Mouse (Mus musculus) intestine, postnatal 0 days (tissue): ENCODE data around the gene ccdc198. TPM values are rescaled to one million over a fixed set of nuclear protein-coding genes. Genes with fewer than 3 reads are reported as not detected.
"Not testable (repeated sequence)": the region's sequence is repeated elsewhere in the genome, so short reads cannot be mapped to it uniquely, and the experiment has no call there.

ENCODE experiments used
- ATAC-seq: fragments of 200-750 bp; cut with Nextera tagmentation; 2 replicates; pipeline ENCODE4 v1.8.0; 2017; ENCODE audit warnings: mild to moderate bottlenecking, moderate TSS enrichment, moderate library complexity
- H3K27ac ChIP-seq: fragments of 300-500 bp; sonication (generic); 2 replicates; pipeline ENCODE4 v1.5.1; 2014; ENCODE audit warnings: mild to moderate bottlenecking, low read depth, low read length, moderate library complexity
- H3K27me3 ChIP-seq: fragments of 300-500 bp; sonication (generic); replicated peaks from 2 replicates; pipeline ENCODE4 v1.6.1; 2014; ENCODE audit warnings: low read length, mixed read lengths; ENCODE audit not compliant: control insufficient read depth, insufficient read depth
- H3K36me3 ChIP-seq: fragments of 300-500 bp; sonication (generic); 2 replicates; pipeline ENCODE4 v1.6.1; 2014; ENCODE audit warnings: mild to moderate bottlenecking, moderate library complexity; ENCODE audit not compliant: control insufficient read depth, insufficient read depth
- H3K4me1 ChIP-seq: fragments of 300-500 bp; sonication (generic); replicated peaks from 2 replicates; pipeline ENCODE4 v1.6.1; 2014; ENCODE audit warnings: antibody characterized with exemption, low read length, mixed read lengths; ENCODE audit not compliant: control insufficient read depth, insufficient read depth
- H3K4me2 ChIP-seq: fragments of 300-500 bp; sonication (generic); replicated peaks from 2 replicates; pipeline ENCODE4 v1.6.1; 2014; ENCODE audit warnings: low read depth, mild to moderate bottlenecking, moderate library complexity
- H3K4me3 ChIP-seq: fragments of 300-500 bp; sonication (generic); 2 replicates; pipeline ENCODE4 v1.5.1; 2014; ENCODE audit warnings: low read depth, low read length
- H3K9ac ChIP-seq: fragments of 300-500 bp; sonication (generic); 2 replicates; pipeline ENCODE4 v1.6.1; 2014; ENCODE audit warnings: mild to moderate bottlenecking, low read depth, low read length
- H3K9me3 ChIP-seq: fragments of 300-500 bp; sonication (generic); 2 replicates; pipeline ENCODE4 v1.6.1; 2016; ENCODE audit warnings: mixed run types; ENCODE audit not compliant: control insufficient read depth
- CTCF ChIP-seq: sonication (generic); IDR thresholded peaks from 2 replicates; pipeline ENCODE4 v1.5.1; 2016; ENCODE audit warnings: low read depth, mild to moderate bottlenecking, control low read depth, antibody characterized with exemption, moderate library complexity
- WGBS: fragments of 180-500 bp; shearing (Covaris S2); extraction: QIAGEN DNeasy Blood & Tissue Kit; methylation state at CpG from one replicate; pipeline ENCODE4 v1.1.7; 2014; 5-methylcytosine and 5-hydroxymethylcytosine counted together
- polyA plus RNA-seq: library from polyadenylated mRNA; unstranded; fragments of >200 nt; fragmentation: Nextera tagmentation; extraction: Ambion mirVana; gene quantifications from 2 replicates; pipeline ENCODE4 v1.2.1, GENCODE M21; 2015

ccdc198 gene
- 135 and 146 TPM in 2 replicates for polyA plus RNA-seq

GRCm38 (mm10) chr14:49245126-49245714 lies at the start of gene ccdc198:
Gene ccdc198, minus strand, starts transcription at chr14:49245474.
- no peak for TF ChIP-seq CTCF
- 0 out of 2 replicates have a peak, but pooled peaks cover 4% of the 10 kb centered on the region for H3K4me1 ChIP-seq
- no peak within 1 kb of the TSS for H3K27ac ChIP-seq
- ATAC-seq = peak; percentile 54; the same call in 1 of the 2 replicates
- H3K4me2 ChIP-seq = peak within 1 kb of the TSS; percentile 49
- peak within 1 kb of the TSS; percentile 22; the same call in 1 of the 2 replicates for H3K4me3 ChIP-seq
- H3K9me3 ChIP-seq = no peaks in the 10 kb centered on the region
- 35% methylated on average over 5 of the region's 5 CpGs for WGBS
- H3K9ac ChIP-seq = no peak within 1 kb of the TSS
- H3K27me3 ChIP-seq = no peaks in the 10 kb centered on the region
- no peaks in the 10 kb centered on the region; the same call in 1 of the 2 replicates for H3K36me3 ChIP-seq

- 41% methylated on average over 4 of the region's 4 CpGs for WGBS
- Histone ChIP-seq H3K4me3 (no peak overlapping the region), H3K36me3 (no peaks in the 10 kb centered on the region), H3K4me1 (no peaks in the 10 kb centered on the region), H3K27me3 (no peaks in the 10 kb centered on the region), H3K9ac (no peak overlapping the region), H3K4me2 (no peak overlapping the region), H3K27ac (no peak overlapping the region), H3K9me3 (no peaks in the 10 kb centered on the region)
- ATAC-seq = no peak
- no peak for TF ChIP-seq CTCF
Measured at GRCm38 (mm10) chr14:49293802-49294449, 48.7 kb upstream of the ccdc198 start.

GRCm38 (mm10) chr14:49290029-49290745 lies 44.9 kb upstream of the ccdc198 start:
- WGBS = 46% methylated on average over 3 of the region's 3 CpGs
- no peaks in the 10 kb centered on the region for H3K9me3 ChIP-seq
- ATAC-seq = peak; percentile 51; the same call in 1 of the 2 replicates

GRCm38 (mm10) chr14:49283784-49284655 lies 38.7 kb upstream of the ccdc198 start:
- WGBS = 45% methylated on average over 7 of the region's 7 CpGs
- Histone ChIP-seq H3K36me3 (no peaks in the 10 kb centered on the region), H3K4me3 (no peak overlapping the region), H3K4me1 (no peaks in the 10 kb centered on the region), H3K4me2 (0 out of 2 replicates have a peak overlapping the region, but pooled peaks have one; percentile 13), H3K27ac (peak overlapping the region; percentile 35), H3K27me3 (no peaks in the 10 kb centered on the region), H3K9me3 (no peaks in the 10 kb centered on the region), H3K9ac (no peak overlapping the region)
- TF ChIP-seq CTCF = peak; percentile 39
- ATAC-seq = peak; percentile 90

More at GRCm38 (mm10) chr14:49290029-49290745, 44.9 kb upstream of the ccdc198 start:
- Histone ChIP-seq H3K4me1 (no peaks in the 10 kb centered on the region), H3K36me3 (no peaks in the 10 kb centered on the region), H3K27me3 (no peaks in the 10 kb centered on the region), H3K4me3 (no peak overlapping the region), H3K9ac (no peak overlapping the region), H3K27ac (no peak overlapping the region), H3K4me2 (no peak overlapping the region)
- no peak for TF ChIP-seq CTCF

GRCm38 (mm10) chr14:49278880-49279279 lies 33.6 kb upstream of the ccdc198 start:
- Histone ChIP-seq H3K4me3 (no peak overlapping the region), H3K4me2 (no peak overlapping the region), H3K4me1 (no peaks in the 10 kb centered on the region), H3K27ac (peak overlapping the region; percentile 15; the same call in 1 of the 2 replicates), H3K36me3 (no peaks in the 10 kb centered on the region), H3K9ac (no peak overlapping the region), H3K27me3 (no peaks in the 10 kb centered on the region), H3K9me3 (no peaks in the 10 kb centered on the region)
- no peak for TF ChIP-seq CTCF
- peak; percentile 97 for ATAC-seq
- WGBS = 27% methylated on average over 6 of the region's 6 CpGs

- not testable (repeated sequence) for H3K27me3 ChIP-seq, H3K4me2 ChIP-seq, H3K9ac ChIP-seq, H3K36me3 ChIP-seq, H3K4me1 ChIP-seq, H3K27ac ChIP-seq, H3K4me3 ChIP-seq, H3K9me3 ChIP-seq
- ATAC-seq = peak; percentile 67
- 33% methylated on average over 9 of the region's 9 CpGs for WGBS
Measured at GRCm38 (mm10) chr14:49278479-49278878, 33.2 kb upstream of the ccdc198 start.
